Comparison of ENCODE assay signal across 8 mouse cellular contexts in genomic region chr2:166713690-166714426, GRCm38 (mm10). TPM values are rescaled to one million over a fixed set of nuclear protein-coding genes. Genes with fewer than 3 reads are reported as not detected.
DNase-seq lines count a peak whose midpoint lies in the region; ATAC-seq and TF ChIP-seq lines count a peak whose summit lies in the region.

Gene Prex1 (minus strand): TSS chr2:166713832.

- WGBS in bone marrow, adult 2 months = 1% methylated on average over 67 of the region's 69 CpGs
- 1% methylated on average over 49 of the region's 69 CpGs for WGBS in embryonic facial prominence, embryonic 14.5 days
- under 1% methylated on average over 67 of the region's 69 CpGs for WGBS in limb, embryonic 10.5 days
- under 1% methylated on average over 67 of the region's 69 CpGs for WGBS in midbrain, embryonic 12.5 days

- H3K9ac ChIP-seq in embryonic facial prominence, embryonic 14.5 days (ENCODE audit: low read depth, low read length) = peak within 1 kb of the TSS; percentile 83
- peak within 1 kb of the TSS; percentile 76 for H3K9ac ChIP-seq in midbrain, embryonic 12.5 days (replicated peaks)

- ATAC-seq in embryonic facial prominence, embryonic 14.5 days (ENCODE audit: low read depth) = peak; percentile 91
- ATAC-seq in midbrain, embryonic 12.5 days (ENCODE audit: low FRiP score, low read depth) = peak; percentile 86

- peak within 1 kb of the TSS; percentile 93 for H3K27ac ChIP-seq in bone marrow, adult 2 months (ENCODE audit: control insufficient read depth, insufficient read depth, low read depth, low read length, poor library complexity)
- H3K27ac ChIP-seq in embryonic facial prominence, embryonic 14.5 days (replicated peaks; ENCODE audit: low read depth, low read length) = peak within 1 kb of the TSS; percentile 55
- peak within 1 kb of the TSS; percentile 88 for H3K27ac ChIP-seq in limb, embryonic 10.5 days
- H3K27ac ChIP-seq in midbrain, embryonic 12.5 days (replicated peaks) = peak within 1 kb of the TSS; percentile 66

- peak; percentile 87; the same call in 1 of the 2 replicates for TF ChIP-seq POLR2A in bone marrow, adult 2 months (IDR thresholded peaks at IDR 0.05; ENCODE audit: borderline replicate concordance, control insufficient read depth, low read depth, low read length)

- no peaks in the 10 kb centered on the region for H3K27me3 ChIP-seq in embryonic facial prominence, embryonic 14.5 days (replicated peaks; ENCODE audit: control insufficient read depth, insufficient read depth, low read length)
- no peaks in the 10 kb centered on the region; the same call in 1 of the 2 replicates for H3K27me3 ChIP-seq in limb, embryonic 10.5 days (ENCODE audit: low read depth, poor library complexity, severe bottlenecking)
- peaks cover 4% of the 10 kb centered on the region; the same call in 1 of the 2 replicates for H3K27me3 ChIP-seq in midbrain, embryonic 12.5 days

- H3K4me2 ChIP-seq in embryonic facial prominence, embryonic 14.5 days (ENCODE audit: low read depth, low read length) = peak within 1 kb of the TSS; percentile 94
- peak within 1 kb of the TSS; percentile 90 for H3K4me2 ChIP-seq in midbrain, embryonic 12.5 days (replicated peaks)

- H3K9me3 ChIP-seq in embryonic facial prominence, embryonic 14.5 days (ENCODE audit: control insufficient read depth, low read length) = no peaks in the 10 kb centered on the region
- H3K9me3 ChIP-seq in limb, embryonic 10.5 days (replicated peaks) = no peaks in the 10 kb centered on the region
- no peaks in the 10 kb centered on the region for H3K9me3 ChIP-seq in midbrain, embryonic 12.5 days

- H3K4me1 ChIP-seq in bone marrow, adult 2 months (ENCODE audit: control insufficient read depth, insufficient read depth, low read length) = peaks cover 4% of the 10 kb centered on the region; the same call in 1 of the 2 replicates
- peaks cover 13% of the 10 kb centered on the region for H3K4me1 ChIP-seq in embryonic facial prominence, embryonic 14.5 days (ENCODE audit: control insufficient read depth, insufficient read depth, low read length)
- peaks cover 47% of the 10 kb centered on the region for H3K4me1 ChIP-seq in limb, embryonic 10.5 days
- peaks cover 35% of the 10 kb centered on the region for H3K4me1 ChIP-seq in midbrain, embryonic 12.5 days

- peak; percentile 98 for DNase-seq in embryonic facial prominence, embryonic 14.5 days (ENCODE audit: low spot score)
- peak; percentile 98 to 99 for DNase-seq in heart, adult 18-20 months
- peak; percentile 99 for DNase-seq in kidney, adult 18-20 months
- peak; percentile 100 for DNase-seq in limb, embryonic 10.5 days (ENCODE audit: low spot score)
- peak; percentile 97 for DNase-seq in skeletal muscle tissue, adult 2 months (ENCODE audit: low read depth, low spot score)
- no peak for DNase-seq in adipocyte (ENCODE audit: low spot score)

- no peak for TF ChIP-seq CTCF in bone marrow, adult 2 months (IDR thresholded peaks at IDR 0.05; ENCODE audit: control insufficient read depth, insufficient read depth, low read length)

- peak within 1 kb of the TSS; percentile 98 for H3K4me3 ChIP-seq in bone marrow, adult 2 months (replicated peaks; ENCODE audit: control insufficient read depth, low read depth, low read length)
- peak within 1 kb of the TSS; percentile 80 for H3K4me3 ChIP-seq in embryonic facial prominence, embryonic 14.5 days (ENCODE audit: low read depth, low read length)
- peak within 1 kb of the TSS; percentile 79 for H3K4me3 ChIP-seq in limb, embryonic 10.5 days
- peak within 1 kb of the TSS; percentile 78 for H3K4me3 ChIP-seq in midbrain, embryonic 12.5 days

- H3K36me3 ChIP-seq in embryonic facial prominence, embryonic 14.5 days (ENCODE audit: control insufficient read depth, insufficient read depth, low read length) = no peaks in the 10 kb centered on the region
- 0 out of 2 replicates have a peak, but pooled peaks cover 2% of the 10 kb centered on the region for H3K36me3 ChIP-seq in limb, embryonic 10.5 days
- no peaks in the 10 kb centered on the region for H3K36me3 ChIP-seq in midbrain, embryonic 12.5 days

RNA-seq across cellular contexts. Expression of gene Prex1, which starts in this region (rescaled TPM):
- 27.3 and 38.8 TPM in 2 replicates for polyA plus RNA-seq in bone marrow, adult 2 months (2011; ENCODE audit: insufficient read depth, insufficient read length, low replicate concordance, missing spikeins)
- polyA plus RNA-seq in embryonic facial prominence, embryonic 14.5 days (2014; fragmentation: Nextera tagmentation; extraction: Ambion mirVana) = 22.7 and 26.6 TPM in 2 replicates
- 1 to 10 TPM; 5.1 to 6.8 TPM for total RNA-seq in heart, adult 18-20 months (2021)
- 24.6 and 26.2 TPM in 2 replicates for polyA plus RNA-seq in limb, embryonic 10.5 days (2016; fragmentation: Nextera tagmentation; extraction: Ambion mirVana)
- polyA plus RNA-seq in midbrain, embryonic 12.5 days (2016; fragmentation: Nextera tagmentation; extraction: Ambion mirVana) = 26.2 and 27.4 TPM in 2 replicates
